Mouse (Mus musculus): ENCODE data around the gene Lasp1.

DNA sequence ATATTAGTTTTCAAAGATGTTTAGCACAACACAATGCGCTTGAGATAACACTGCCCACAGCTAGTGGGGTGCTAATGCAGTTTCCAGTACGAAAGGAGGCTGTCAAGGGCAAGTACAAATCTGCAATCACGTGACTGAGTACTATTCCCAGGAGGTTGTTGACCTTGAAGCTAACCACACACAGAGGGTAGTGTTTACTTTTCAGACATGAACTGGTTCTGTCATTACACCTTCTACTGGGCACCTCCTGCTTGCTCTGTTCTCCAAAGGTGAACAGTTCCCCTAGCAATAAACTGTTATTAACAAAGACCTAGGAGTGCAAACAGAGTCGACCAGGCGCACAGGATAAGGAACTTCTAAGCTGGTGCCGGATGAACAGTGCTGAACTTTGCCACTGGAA lies 51.6 kb downstream of the Lasp1 start:
- TF ChIP-seq CTCF (IDR thresholded peaks at IDR 0.05; ENCODE audit: control insufficient read depth, insufficient read depth, insufficient replicate concordance, low read depth, low read length) (no peak), POLR2A (IDR thresholded peaks at IDR 0.05; ENCODE audit: control insufficient read depth, low read depth, low read length) (no peak)
